Mouse (Mus musculus): Measurements from ENCODE around the gene 2410131K14Rik. TPM values are rescaled to one million over a fixed set of nuclear protein-coding genes. Genes with fewer than 3 reads are reported as not detected.
A peak's percentile ranks its signal among the peaks of the same experiment; 100 is the strongest.

Gene 2410131K14Rik
- total and polyA plus RNA-seq, 3 experiments = 7.8 to 9.8 (median 9.2) TPM

GRCm38 (mm10) chr5:118250987-118251386 is 6.0 kb downstream of the 2410131K14Rik start:
- in situ Hi-C loops (cut with MboI; ENCODE audit: low pct_ligation_motif_present, low pct_unique_long_range_greater_than_20kb, low sequenced_read_pairs) = no loop called here
- Histone ChIP-seq H3K27me3 (replicated peaks) (no peaks in the 10 kb centered on the region), H3K9me3 (replicated peaks; ENCODE audit: low read length) (no peaks in the 10 kb centered on the region), H3K9ac (ENCODE audit: insufficient read depth, low read depth) (no peak overlapping the region), H3K4me2 (ENCODE audit: insufficient read depth, low read depth, poor library complexity, severe bottlenecking) (no peak overlapping the region), H3K79me2 (replicated peaks; ENCODE audit: control insufficient read depth, extremely low read depth, insufficient read depth, poor library complexity, severe bottlenecking) (peaks cover 7% of the 10 kb centered on the region), H3K4me1 (ENCODE audit: control insufficient read depth in 1 of 2, insufficient read depth in 2 of 2) (peaks cover 4 to 43% of the 10 kb centered on the region in 2 experiments; a peak in 2 of 4 replicates), H3K36me3 (replicated peaks in 1 of 2; ENCODE audit: control insufficient read depth in 1 of 2, insufficient read depth in 1 of 2, low read length in 1 of 2) (peaks cover 19 to 72% of the 10 kb centered on the region in 2 experiments), H3K27ac (ENCODE audit: insufficient read depth, low read depth) (no peak overlapping the region), H3K4me3 (replicated peaks in 1 of 3; ENCODE audit: low read depth in 2 of 3, low read length in 2 of 3, poor library complexity in 1 of 3) (no peak overlapping the region)
- dilution Hi-C loops (cut with MboI; ENCODE audit: extremely low pct_ligation_motif_present, extremely low pct_unique_long_range_greater_than_20kb, low sequenced_read_pairs) = no loop called here
- TF ChIP-seq TCF12 (IDR thresholded peaks at IDR 0.05; ENCODE audit: low read depth, low read length) (0 out of 2 replicates have a peak, but pooled peaks have one; percentile 26), KAT2A (IDR thresholded peaks at IDR 0.05; ENCODE audit: insufficient replicate concordance, low read length) (no peak)
- peak; percentile 29 for DNase-seq (ENCODE audit: extremely low read depth)

- H3K4me1 ChIP-seq (ENCODE audit: control insufficient read depth in 1 of 2, insufficient read depth in 2 of 2) = peaks cover 4 to 30% of the 10 kb centered on the region in 2 experiments; a peak in 2 of 4 replicates
- no peak overlapping the region for H3K27ac ChIP-seq (ENCODE audit: insufficient read depth, low read depth)
- TF ChIP-seq ZMIZ1 (IDR thresholded peaks at IDR 0.05; ENCODE audit: low read depth, low read length) (no peak), JUND (conservative IDR thresholded peaks at IDR 0.05; ENCODE audit: low read depth, low read length) (no peak), CHD2 (IDR thresholded peaks at IDR 0.05; ENCODE audit: low read length) (no peak), CTCF (conservative IDR thresholded peaks at IDR 0.05 in 1 of 2, IDR thresholded peaks at IDR 0.05 in 1 of 2; ENCODE audit: low read depth in 2 of 2, low read length in 2 of 2) (no peak), KAT2A (IDR thresholded peaks at IDR 0.05; ENCODE audit: insufficient replicate concordance, low read length) (no peak), RAD21 (IDR thresholded peaks at IDR 0.05; ENCODE audit: low read depth, low read length) (no peak), NRF1 (IDR thresholded peaks at IDR 0.05; ENCODE audit: low read depth, low read length) (no peak), JUN (IDR thresholded peaks at IDR 0.05; ENCODE audit: insufficient read depth, low read depth, low read length) (no peak), ZKSCAN1 (IDR thresholded peaks at IDR 0.05; ENCODE audit: borderline replicate concordance, low read depth, low read length) (no peak), MAFK (IDR thresholded peaks at IDR 0.05; ENCODE audit: insufficient replicate concordance, low read length) (no peak), ETS1 (conservative IDR thresholded peaks at IDR 0.05; ENCODE audit: low read depth, low read length) (no peak), POLR2A (IDR thresholded peaks at IDR 0.05; ENCODE audit: low read depth, low read length) (no peak), SIN3A (IDR thresholded peaks at IDR 0.05; ENCODE audit: low read length) (no peak), E2F4 (IDR thresholded peaks at IDR 0.05; ENCODE audit: insufficient replicate concordance, low read depth, low read length) (no peak), MXI1 (IDR thresholded peaks at IDR 0.05; ENCODE audit: low read depth, low read length) (no peak), MEF2A (IDR thresholded peaks at IDR 0.05; ENCODE audit: borderline replicate concordance, low read depth, low read length) (no peak), TCF12 (IDR thresholded peaks at IDR 0.05; ENCODE audit: low read depth, low read length) (no peak), SMC3 (IDR thresholded peaks at IDR 0.05; ENCODE audit: low read depth, low read length) (no peak), HCFC1 (IDR thresholded peaks at IDR 0.05; ENCODE audit: low read depth, low read length) (no peak), ELF1 (IDR thresholded peaks at IDR 0.05; ENCODE audit: low read depth, low read length) (no peak)
- dilution Hi-C loops (cut with MboI; ENCODE audit: extremely low pct_ligation_motif_present, extremely low pct_unique_long_range_greater_than_20kb, low sequenced_read_pairs) (no loop called here), in situ Hi-C loops (cut with MboI; ENCODE audit: low pct_ligation_motif_present, low pct_unique_long_range_greater_than_20kb, low sequenced_read_pairs) (no loop called here)
- H3K9me3 ChIP-seq (replicated peaks; ENCODE audit: low read length) = no peaks in the 10 kb centered on the region
- H3K4me2 ChIP-seq (ENCODE audit: insufficient read depth, low read depth, poor library complexity, severe bottlenecking) = no peak overlapping the region
- H3K79me2 ChIP-seq (replicated peaks; ENCODE audit: control insufficient read depth, extremely low read depth, insufficient read depth, poor library complexity, severe bottlenecking) = no peaks in the 10 kb centered on the region
- no peaks in the 10 kb centered on the region for H3K27me3 ChIP-seq (replicated peaks)
- H3K9ac ChIP-seq (ENCODE audit: insufficient read depth, low read depth) = no peak overlapping the region
- H3K4me3 ChIP-seq (replicated peaks in 1 of 3; ENCODE audit: low read depth in 2 of 3, low read length in 2 of 3, poor library complexity in 1 of 3) = no peak overlapping the region
- DNase-seq (ENCODE audit: extremely low read depth) = peak; percentile 19
- peaks cover 37 to 80% of the 10 kb centered on the region in 2 experiments for H3K36me3 ChIP-seq (replicated peaks in 1 of 2; ENCODE audit: control insufficient read depth in 1 of 2, insufficient read depth in 1 of 2, low read length in 1 of 2)
Observed at GRCm38 (mm10) chr5:118253551-118253950, 8.5 kb downstream of the 2410131K14Rik start.

Data from CH12.LX (cell line).